Mouse (Mus musculus) liver, embryonic 14.5 days (tissue): ENCODE results near the gene Scml4.

Experiments
- CTCF ChIP-seq: IDR thresholded peaks from 2 replicates; pipeline ENCODE4 v1.5.1; 2016; ENCODE audit warnings: antibody characterized with exemption, low read depth, control low read depth
- EP300 ChIP-seq: IDR thresholded peaks from 2 replicates; pipeline ENCODE4 v1.6.1; 2016; ENCODE audit warnings: antibody characterized with exemption, low read depth

DNA sequence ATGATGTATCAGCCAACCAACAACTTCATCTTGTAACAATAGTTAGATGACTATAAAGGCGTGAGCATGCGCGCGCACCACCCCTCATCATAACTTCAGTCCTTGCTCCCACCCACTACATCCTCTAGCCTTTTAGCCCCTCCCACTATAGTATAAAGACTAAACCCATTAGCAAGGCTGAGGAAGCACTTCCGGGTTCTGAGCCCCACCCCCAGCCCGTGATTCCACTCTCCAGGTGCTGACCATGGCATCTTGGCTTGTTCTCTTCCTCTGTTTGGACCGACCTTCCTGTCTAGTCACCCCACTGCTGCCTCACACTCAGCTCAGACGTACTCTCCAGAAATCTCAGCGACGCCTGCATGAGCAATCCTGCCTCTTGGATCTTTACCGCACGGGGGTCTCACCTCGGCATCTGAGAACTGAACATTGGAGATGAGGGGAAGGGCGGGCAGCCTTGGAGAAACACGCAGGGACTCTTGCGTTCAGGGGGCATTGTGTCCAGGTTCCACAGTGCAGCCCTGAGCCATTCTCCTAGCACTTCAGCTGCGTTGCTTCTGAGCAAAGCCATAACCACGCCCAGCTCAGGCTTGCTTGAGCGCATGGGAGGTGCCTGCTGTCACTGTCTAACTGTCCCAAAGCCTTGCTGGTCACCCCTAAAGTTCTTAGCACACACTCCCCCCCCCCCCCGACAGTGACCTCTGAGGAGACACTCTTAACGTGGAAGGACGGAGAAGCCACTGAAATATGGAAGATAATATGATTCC lies 65.1 kb downstream of the Scml4 start:
- TF ChIP-seq CTCF (no peak), EP300 (no peak)
